Mouse (Mus musculus): ENCODE results near the gene Taldo1. TPM values are rescaled to one million over a fixed set of nuclear protein-coding genes. Genes with fewer than 3 reads are reported as not detected.
A peak's percentile ranks its signal among the peaks of the same experiment; 100 is the strongest.

Gene Taldo1
- polyA plus RNA-seq (2012; ENCODE audit: insufficient read depth, low replicate concordance), result 173 and 451 TPM in 2 replicates

DNA sequence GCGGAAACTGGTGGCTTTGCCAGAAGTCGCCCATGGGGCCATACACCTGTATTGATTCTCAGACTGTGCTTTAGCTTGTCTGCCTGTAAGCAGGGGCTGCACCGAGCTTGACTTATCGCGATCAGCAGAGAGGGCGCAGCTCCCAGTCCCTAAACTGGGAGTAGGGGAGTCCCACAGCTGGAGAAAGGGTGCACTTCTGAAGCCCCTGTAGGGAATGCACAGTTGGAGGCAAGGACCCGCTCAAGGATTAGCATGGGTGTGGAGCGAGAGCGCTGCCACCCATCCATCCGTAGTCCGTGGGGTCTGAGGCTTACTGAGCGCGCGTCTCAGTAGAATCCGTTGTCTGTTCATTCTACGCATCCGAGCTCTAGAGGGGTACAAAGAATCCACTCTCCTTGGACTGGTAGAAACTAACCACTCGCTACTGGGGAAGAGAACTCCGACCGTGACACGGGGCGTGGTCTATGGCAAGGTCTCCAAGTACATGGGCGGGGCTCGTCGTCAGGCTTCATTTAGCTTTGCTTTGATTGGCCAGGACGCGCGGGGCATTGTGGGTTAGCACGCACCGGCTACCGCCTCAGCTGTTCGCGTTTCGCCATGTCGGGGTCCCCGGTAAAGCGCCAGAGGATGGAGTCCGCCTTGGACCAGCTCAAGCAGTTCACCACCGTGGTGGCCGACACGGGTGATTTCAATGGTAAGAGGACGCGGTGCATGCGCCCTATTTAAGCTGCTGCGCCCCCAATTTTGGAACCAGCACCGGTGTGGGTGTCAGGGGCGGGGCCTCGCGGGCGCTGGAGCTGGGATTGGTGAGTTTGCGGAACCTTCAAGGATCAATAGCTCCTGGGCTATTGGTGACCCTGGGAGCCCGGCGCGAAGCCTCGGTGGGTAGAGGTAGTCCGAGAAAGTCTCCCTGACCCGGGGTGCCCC, at the start of gene Taldo1:
Gene Taldo1, plus strand, starts transcription at position 575 of the 927 bp plus-strand sequence.
- H3K9me3 ChIP-seq, result no peaks in the 10 kb centered on the region
- peaks cover 18% of the 10 kb centered on the region for H3K36me3 ChIP-seq (replicated peaks; ENCODE audit: low read length)
- H3K4me1 ChIP-seq, result peaks cover 89% of the 10 kb centered on the region
- no peak for TF ChIP-seq FLI1 (IDR thresholded peaks at IDR 0.05; ENCODE audit: low read length)
- TF ChIP-seq GATA1 (IDR thresholded peaks at IDR 0.05; ENCODE audit: borderline replicate concordance, low read length), result no peak
- no peaks in the 10 kb centered on the region for H3K27me3 ChIP-seq (replicated peaks)
- peak within 1 kb of the TSS; percentile 98 for H3K4me3 ChIP-seq (replicated peaks)

DNA sequence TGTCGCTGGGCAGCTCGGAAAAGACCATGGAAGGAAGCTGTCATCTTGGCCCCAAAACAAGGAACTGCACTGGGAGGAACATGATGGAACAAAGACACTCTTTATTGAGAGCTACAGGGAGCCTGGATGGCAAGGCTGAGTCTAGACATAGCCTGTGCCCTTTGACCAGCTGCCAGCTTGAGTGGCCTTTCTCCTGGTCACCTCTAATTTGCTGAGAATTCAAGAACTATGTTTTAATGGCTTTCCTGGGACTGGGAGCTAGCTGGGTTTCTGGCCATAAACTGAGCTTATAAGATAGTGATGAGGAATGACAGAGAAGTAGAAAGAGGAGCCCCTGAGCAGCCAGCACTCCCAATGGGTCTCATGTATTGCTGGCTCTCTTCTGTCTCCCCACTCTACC, 48.8 kb upstream of the Taldo1 start:
- Histone ChIP-seq H3K27me3 (replicated peaks) (peaks cover 49% of the 10 kb centered on the region), H3K4me1 (peaks cover 18% of the 10 kb centered on the region), H3K36me3 (replicated peaks; ENCODE audit: low read length) (no peaks in the 10 kb centered on the region), H3K4me3 (replicated peaks) (no peak overlapping the region), H3K9me3 (no peaks in the 10 kb centered on the region)
- TF ChIP-seq FLI1 (IDR thresholded peaks at IDR 0.05; ENCODE audit: low read length) (no peak), GATA1 (IDR thresholded peaks at IDR 0.05; ENCODE audit: borderline replicate concordance, low read length) (no peak)

DNA sequence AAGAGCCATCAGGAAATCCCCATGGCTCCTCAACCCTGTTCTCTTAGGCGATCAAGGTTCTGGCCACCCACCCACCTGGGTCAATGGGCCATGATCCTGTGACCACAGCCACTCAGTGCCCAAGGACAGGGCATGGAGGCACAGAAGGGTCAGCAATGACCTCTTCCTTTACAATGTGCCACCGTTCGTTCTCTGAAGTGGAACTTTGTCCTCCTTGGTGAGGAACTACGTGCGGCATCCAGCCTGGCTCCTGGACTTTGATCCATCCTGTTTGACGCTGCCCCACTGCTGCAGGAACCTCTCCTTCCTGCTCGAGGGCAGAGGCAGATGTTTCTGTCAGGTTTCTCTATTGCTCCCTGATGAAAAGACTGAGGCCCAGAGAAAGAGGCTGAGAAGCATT, 48.3 kb upstream of the Taldo1 start:
- TF ChIP-seq FLI1 (IDR thresholded peaks at IDR 0.05; ENCODE audit: low read length), result no peak
- no peak for TF ChIP-seq GATA1 (IDR thresholded peaks at IDR 0.05; ENCODE audit: borderline replicate concordance, low read length)
- Histone ChIP-seq H3K27me3 (replicated peaks) (peaks cover 46% of the 10 kb centered on the region), H3K4me1 (peaks cover 13% of the 10 kb centered on the region), H3K36me3 (replicated peaks; ENCODE audit: low read length) (no peaks in the 10 kb centered on the region), H3K9me3 (no peaks in the 10 kb centered on the region), H3K4me3 (replicated peaks) (no peak overlapping the region)

- peaks cover 36% of the 10 kb centered on the region for H3K27me3 ChIP-seq (replicated peaks)
- peaks cover 11% of the 10 kb centered on the region for H3K4me1 ChIP-seq
- TF ChIP-seq GATA1 (IDR thresholded peaks at IDR 0.05; ENCODE audit: borderline replicate concordance, low read length) (no peak), FLI1 (IDR thresholded peaks at IDR 0.05; ENCODE audit: low read length) (no peak)
- H3K4me3 ChIP-seq (replicated peaks), result no peak overlapping the region
- no peaks in the 10 kb centered on the region for H3K36me3 ChIP-seq (replicated peaks; ENCODE audit: low read length)
- H3K9me3 ChIP-seq, result no peaks in the 10 kb centered on the region
Measured at GRCm38 (mm10) chr7:141344787-141345186, 47.2 kb upstream of the Taldo1 start.

- Histone ChIP-seq H3K27me3 (replicated peaks) (peaks cover 23% of the 10 kb centered on the region), H3K36me3 (replicated peaks; ENCODE audit: low read length) (no peaks in the 10 kb centered on the region), H3K9me3 (no peaks in the 10 kb centered on the region), H3K4me1 (peaks cover 13% of the 10 kb centered on the region), H3K4me3 (replicated peaks) (no peak overlapping the region)
- TF ChIP-seq FLI1 (IDR thresholded peaks at IDR 0.05; ENCODE audit: low read length) (no peak), GATA1 (IDR thresholded peaks at IDR 0.05; ENCODE audit: borderline replicate concordance, low read length) (no peak)
Measured at GRCm38 (mm10) chr7:141351061-141351460, 40.9 kb upstream of the Taldo1 start.

DNA sequence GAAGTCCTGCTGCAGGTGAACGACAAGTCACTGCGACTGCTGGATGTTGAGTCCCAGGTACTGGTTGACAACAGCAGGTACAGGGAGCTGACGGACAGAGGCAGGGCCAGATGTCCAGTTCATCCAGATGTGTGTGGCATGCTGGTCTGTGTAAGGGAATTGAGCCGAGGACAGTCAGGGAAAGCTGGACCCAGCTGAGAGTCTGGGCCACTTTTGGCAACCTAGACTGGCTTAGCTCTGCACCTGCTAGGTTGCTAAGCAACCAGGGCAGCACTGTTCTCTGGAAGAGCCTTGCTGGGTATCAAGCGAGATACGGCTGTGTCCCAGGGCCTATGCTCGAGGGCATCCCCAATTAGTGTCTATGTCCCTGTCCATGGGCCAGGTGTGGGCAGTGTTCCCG, 36.9 kb upstream of the Taldo1 start:
- no peaks in the 10 kb centered on the region for H3K36me3 ChIP-seq (replicated peaks; ENCODE audit: low read length)
- no peak overlapping the region for H3K4me3 ChIP-seq (replicated peaks)
- no peaks in the 10 kb centered on the region for H3K9me3 ChIP-seq
- peaks cover 47% of the 10 kb centered on the region for H3K27me3 ChIP-seq (replicated peaks)
- TF ChIP-seq GATA1 (IDR thresholded peaks at IDR 0.05; ENCODE audit: borderline replicate concordance, low read length), result no peak
- TF ChIP-seq FLI1 (IDR thresholded peaks at IDR 0.05; ENCODE audit: low read length), result no peak
- peaks cover 26% of the 10 kb centered on the region for H3K4me1 ChIP-seq

GRCm38 (mm10) chr7:141355626-141356326, 36.2 kb upstream of the Taldo1 start:
- H3K4me3 ChIP-seq (replicated peaks), result no peak overlapping the region
- H3K36me3 ChIP-seq (replicated peaks; ENCODE audit: low read length), result no peaks in the 10 kb centered on the region
- H3K27me3 ChIP-seq (replicated peaks), result peaks cover 54% of the 10 kb centered on the region
- no peak for TF ChIP-seq FLI1 (IDR thresholded peaks at IDR 0.05; ENCODE audit: low read length)
- TF ChIP-seq GATA1 (IDR thresholded peaks at IDR 0.05; ENCODE audit: borderline replicate concordance, low read length), result no peak
- H3K9me3 ChIP-seq, result no peaks in the 10 kb centered on the region
- H3K4me1 ChIP-seq, result peaks cover 30% of the 10 kb centered on the region

GRCm38 (mm10) chr7:141356971-141357370, 35.0 kb upstream of the Taldo1 start:
- H3K4me3 ChIP-seq (replicated peaks), result no peak overlapping the region
- H3K36me3 ChIP-seq (replicated peaks; ENCODE audit: low read length), result no peaks in the 10 kb centered on the region
- TF ChIP-seq FLI1 (IDR thresholded peaks at IDR 0.05; ENCODE audit: low read length) (no peak), GATA1 (IDR thresholded peaks at IDR 0.05; ENCODE audit: borderline replicate concordance, low read length) (no peak)
- H3K4me1 ChIP-seq, result peaks cover 34% of the 10 kb centered on the region
- H3K27me3 ChIP-seq (replicated peaks), result peaks cover 63% of the 10 kb centered on the region
- no peaks in the 10 kb centered on the region for H3K9me3 ChIP-seq

- TF ChIP-seq FLI1 (IDR thresholded peaks at IDR 0.05; ENCODE audit: low read length), result no peak
- no peak for TF ChIP-seq GATA1 (IDR thresholded peaks at IDR 0.05; ENCODE audit: borderline replicate concordance, low read length)
- Histone ChIP-seq H3K36me3 (replicated peaks; ENCODE audit: low read length) (no peaks in the 10 kb centered on the region), H3K4me3 (replicated peaks) (no peak overlapping the region), H3K27me3 (replicated peaks) (peaks cover 45% of the 10 kb centered on the region), H3K4me1 (peaks cover 42% of the 10 kb centered on the region), H3K9me3 (no peaks in the 10 kb centered on the region)
Measured at GRCm38 (mm10) chr7:141361510-141361909, 30.5 kb upstream of the Taldo1 start.
